Mouse (Mus musculus) ES-E14 (cell line): ENCODE results near the gene Nkx2-5. TPM values are rescaled to one million over a fixed set of nuclear protein-coding genes. Genes with fewer than 3 reads are reported as not detected.

Experiments
- DNase-seq: peaks from one replicate; pipeline ENCODE4 v3.0.0-alpha.2; 2013; ENCODE audit warnings: low read depth, low spot score
- H3K27ac ChIP-seq: 2 replicates; pipeline ENCODE4 v1.5.1; 2012; ENCODE audit warnings: low read depth, mild to moderate bottlenecking, low read length, moderate library complexity, mixed read lengths; ENCODE audit not compliant: poor library complexity, insufficient read depth, severe bottlenecking
- H3K36me3 ChIP-seq: 2 replicates; pipeline ENCODE4 v1.6.1; 2012; ENCODE audit warnings: mild to moderate bottlenecking, low read length, moderate library complexity, mixed read lengths; ENCODE audit not compliant: control insufficient read depth, poor library complexity, insufficient read depth, severe bottlenecking
- H3K4me1 ChIP-seq, 2 experiments: fragments of 150-350 bp in 1 of 2; sonication (generic) in 1 of 2; 2 replicates each; pipeline ENCODE4 v1.6.1; 2012; ENCODE audit warnings: low read length in 2 of 2, mild to moderate bottlenecking in 1 of 2, mixed read lengths in 1 of 2; ENCODE audit not compliant: control insufficient read depth in 2 of 2, insufficient read depth in 2 of 2, poor library complexity in 1 of 2
- H3K4me3 ChIP-seq, 2 experiments: fragments of 150-350 bp in 1 of 2; sonication (generic) in 1 of 2; 2 replicates each; pipeline ENCODE4 v1.5.1; 2012; ENCODE audit warnings: low read length in 2 of 2, low read depth in 1 of 2, mild to moderate bottlenecking in 1 of 2, mixed read lengths in 1 of 2; ENCODE audit not compliant: insufficient read depth in 1 of 2, poor library complexity in 1 of 2, severe bottlenecking in 1 of 2
- H3K9ac ChIP-seq: 2 replicates; pipeline ENCODE4 v1.6.1; 2012; ENCODE audit warnings: low read depth, mild to moderate bottlenecking, low read length, mixed read lengths; ENCODE audit not compliant: poor library complexity, insufficient read depth, severe bottlenecking
- H3K9me3 ChIP-seq: fragments of 150-350 bp; sonication (generic); 2 replicates; pipeline ENCODE4 v1.6.1; 2012; ENCODE audit warnings: low read depth, mild to moderate bottlenecking, low read length; ENCODE audit not compliant: control insufficient read depth, insufficient read depth
- CHD2 ChIP-seq: IDR thresholded peaks from 2 replicates; pipeline ENCODE4 v1.6.1; 2014; ENCODE audit warnings: mild to moderate bottlenecking, low read depth, low read length, inconsistent platforms
- HCFC1 ChIP-seq: IDR thresholded peaks from 2 replicates; pipeline ENCODE4 v1.6.1; 2012; ENCODE audit warnings: low read length, inconsistent platforms, borderline replicate concordance; ENCODE audit not compliant: insufficient read depth
- MAFK ChIP-seq: IDR thresholded peaks from 2 replicates; pipeline ENCODE4 v1.6.1; 2014; ENCODE audit warnings: mild to moderate bottlenecking, low read depth, low read length, inconsistent platforms; ENCODE audit not compliant: insufficient read depth
- ZC3H11A ChIP-seq: IDR thresholded peaks from 2 replicates; pipeline ENCODE4 v1.6.1; 2012; ENCODE audit warnings: low read depth, mild to moderate bottlenecking, inconsistent platforms, low read length, borderline replicate concordance
- ZNF384 ChIP-seq: IDR thresholded peaks from 2 replicates; pipeline ENCODE4 v1.6.1; 2012; ENCODE audit warnings: low read depth, low read length, inconsistent platforms
- in situ Hi-C, 2 experiments: fragments of 600-800 bp; cut with MboI; formaldehyde crosslinking; loops; one replicate each; pipeline ENCODE4 v1.15.1; 2025; ENCODE audit warnings: low sequenced_read_pairs in 2 of 2, inconsistent platforms in 1 of 2; ENCODE audit not compliant: unreplicated experiment in 2 of 2
- total RNA-seq: library from RNA; depleted of rRNA; stranded (reverse); fragments of 300-350 nt; gene quantifications from 2 replicates; pipeline ENCODE4 v1.2.3, GENCODE M21; 2012

Nkx2-5 gene
- total RNA-seq, 1 experiment = 3.0 TPM

DNA sequence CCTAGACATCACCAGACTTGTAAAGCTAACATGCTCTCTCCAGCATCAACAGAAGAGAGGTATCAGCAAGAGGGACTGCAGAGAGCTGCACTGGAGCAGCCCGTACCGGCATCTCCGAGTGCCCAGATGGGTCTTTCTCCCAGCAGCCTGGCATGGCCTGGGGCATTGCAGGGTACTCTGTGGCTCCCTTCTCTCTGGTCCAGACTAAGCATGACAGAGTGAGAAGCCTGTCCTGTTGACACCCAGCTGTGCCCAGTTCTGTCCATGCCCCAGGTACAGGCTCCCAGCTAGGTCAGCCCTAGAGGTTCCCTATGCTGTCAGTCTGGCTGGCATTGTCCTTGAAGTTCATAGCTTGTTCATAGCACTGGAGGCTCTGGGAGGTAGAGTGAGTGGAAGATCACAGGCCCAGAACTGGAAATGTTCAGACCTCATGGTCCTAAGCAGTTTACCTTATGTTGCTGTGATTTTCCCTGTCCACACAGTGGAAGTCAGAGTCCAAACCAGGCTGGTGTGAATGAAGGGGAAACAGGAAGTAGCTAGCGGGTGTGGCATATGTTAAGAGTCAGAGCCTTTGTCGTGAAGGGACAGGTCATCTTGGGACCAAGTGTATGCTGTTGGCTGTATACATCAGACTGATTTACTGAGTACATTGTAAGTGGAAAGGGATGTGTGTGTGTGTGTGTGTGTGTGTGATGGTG, 51.6 kb downstream of the Nkx2-5 start:
- H3K9me3 ChIP-seq = no peaks in the 10 kb centered on the region
- no peak overlapping the region for H3K27ac ChIP-seq
- H3K4me1 ChIP-seq = 0 out of 4 replicates have a peak, but pooled peaks cover 0 to 3% of the 10 kb centered on the region in 2 experiments
- no peak for TF ChIP-seq HCFC1
- in situ Hi-C loops = loop anchor here in 1 of 2 experiments (10.0 kb wide), 1 partner anchor 92 kb away; no protein-coding TSS in a partner anchor
- no peak for DNase-seq
- no peak overlapping the region for H3K9ac ChIP-seq
- H3K4me3 ChIP-seq = no peak overlapping the region
- H3K36me3 ChIP-seq = peaks cover 25% of the 10 kb centered on the region; the same call in 1 of the 2 replicates

DNA sequence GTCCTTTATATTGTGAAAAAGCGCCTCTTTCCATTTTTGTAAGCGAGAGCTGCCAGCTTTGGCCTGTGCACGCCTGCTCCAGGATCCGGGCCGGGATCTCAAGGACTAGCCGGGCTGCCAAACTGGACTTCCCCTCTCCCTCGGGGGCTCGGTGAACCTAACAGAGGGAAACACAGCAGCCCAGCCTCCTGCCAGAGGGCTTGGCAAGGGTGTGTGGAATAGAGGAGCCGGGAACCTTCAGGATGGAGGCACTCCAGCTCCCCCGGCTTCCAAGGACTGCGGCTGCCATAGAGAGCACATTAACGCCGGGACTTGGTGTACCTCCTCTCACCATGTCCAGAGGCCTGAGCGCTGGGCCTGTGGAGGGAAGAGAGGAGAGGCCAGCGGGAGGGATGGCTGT, 52.7 kb downstream of the Nkx2-5 start:
- Histone ChIP-seq H3K9ac (no peak overlapping the region), H3K27ac (no peak overlapping the region), H3K9me3 (no peaks in the 10 kb centered on the region), H3K36me3 (peaks cover 27% of the 10 kb centered on the region; the same call in 1 of the 2 replicates), H3K4me3 (no peak overlapping the region), H3K4me1 (0 out of 4 replicates have a peak, but pooled peaks cover 0 to 3% of the 10 kb centered on the region in 2 experiments)
- in situ Hi-C loops = loop anchor here in 1 of 2 experiments (10.0 kb wide), 1 partner anchor 93 kb away; no protein-coding TSS in a partner anchor
- DNase-seq = no peak
- TF ChIP-seq MAFK (no peak), ZNF384 (no peak), ZC3H11A (no peak), CHD2 (no peak), HCFC1 (no peak)

DNA sequence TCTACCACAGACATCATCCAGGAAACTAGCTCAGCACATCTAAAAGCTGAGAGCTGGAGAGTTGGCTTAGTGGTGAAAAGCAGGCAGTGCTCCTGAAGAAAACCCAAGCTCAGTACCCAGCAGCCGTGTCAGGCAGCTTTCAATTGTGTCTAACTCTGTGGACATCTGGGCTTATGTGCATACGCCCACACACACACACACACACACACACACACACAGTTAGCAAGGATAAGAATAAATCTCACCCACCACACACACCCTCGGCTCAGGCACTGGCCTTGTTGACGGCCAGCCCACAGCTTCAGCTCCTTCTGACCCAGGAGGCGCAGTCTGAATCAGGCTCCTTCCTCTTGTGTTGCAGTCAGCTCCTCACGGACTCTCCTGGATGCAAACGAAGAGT, 53.2 kb downstream of the Nkx2-5 start:
- peaks cover 30% of the 10 kb centered on the region; the same call in 1 of the 2 replicates for H3K36me3 ChIP-seq
- H3K4me1 ChIP-seq = 0 out of 4 replicates have a peak, but pooled peaks cover 0 to 3% of the 10 kb centered on the region in 2 experiments
- in situ Hi-C loops = loop anchor here in 1 of 2 experiments (10.0 kb wide), 1 partner anchor 93 kb away; no protein-coding TSS in a partner anchor
- no peak for DNase-seq
- TF ChIP-seq ZNF384 = no peak
- no peak for TF ChIP-seq MAFK
- TF ChIP-seq ZC3H11A = no peak
- no peak for TF ChIP-seq HCFC1
- TF ChIP-seq CHD2 = no peak
- H3K9ac ChIP-seq = no peak overlapping the region
- H3K27ac ChIP-seq = no peak overlapping the region
- no peaks in the 10 kb centered on the region for H3K9me3 ChIP-seq
- H3K4me3 ChIP-seq = no peak overlapping the region

DNA sequence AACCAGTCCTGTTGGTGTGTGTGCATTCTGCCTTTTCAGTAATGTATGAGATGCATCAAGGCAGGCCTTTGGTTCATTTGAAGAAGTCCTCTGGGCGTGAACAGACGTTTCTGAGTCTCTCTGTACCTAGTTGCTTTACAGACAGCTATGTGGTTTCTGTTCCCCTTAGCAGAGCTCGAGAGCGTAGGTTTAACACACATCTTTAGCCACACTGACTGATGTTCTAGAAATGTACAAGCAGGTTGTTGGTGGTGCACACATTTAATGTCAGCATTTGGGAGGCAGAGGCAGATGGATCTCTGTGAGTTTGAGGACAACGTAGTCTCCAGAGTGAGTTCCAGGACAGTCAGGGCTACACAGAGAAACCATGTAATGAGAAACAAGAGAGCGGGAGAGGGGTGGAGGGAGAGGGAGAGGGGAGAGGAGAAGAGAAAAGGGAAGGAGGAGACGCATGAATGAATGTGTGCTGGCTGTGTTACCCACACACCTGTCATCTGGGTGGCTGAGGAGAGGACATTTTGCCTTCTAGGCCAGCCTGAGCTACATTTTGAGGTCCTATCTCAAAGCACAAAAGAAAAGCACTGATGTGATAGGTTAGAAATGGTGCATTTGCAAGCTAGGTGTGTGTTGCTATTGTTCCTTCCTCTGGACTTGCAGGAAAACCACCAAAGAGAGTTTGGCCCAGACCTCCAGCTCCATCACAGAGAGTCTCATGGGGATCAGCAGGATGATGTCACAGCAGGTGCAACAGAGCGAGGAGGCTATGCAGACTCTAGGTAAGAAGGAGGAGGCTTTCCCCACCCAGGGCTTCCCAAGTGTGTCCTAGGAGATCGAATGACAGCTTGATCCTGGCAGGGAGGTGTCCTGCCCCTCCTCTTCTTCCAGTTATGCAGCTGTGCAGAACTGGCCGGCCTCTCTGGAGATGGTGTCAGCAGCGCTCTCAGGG, 54.3 kb downstream of the Nkx2-5 start:
- in situ Hi-C loops = loop anchor here in 1 of 2 experiments (10.0 kb wide), 1 partner anchor 94 kb away; no protein-coding TSS in a partner anchor
- Histone ChIP-seq H3K9me3 (no peaks in the 10 kb centered on the region), H3K27ac (no peak overlapping the region), H3K4me3 (no peak overlapping the region), H3K4me1 (0 out of 4 replicates have a peak, but pooled peaks cover 0 to 3% of the 10 kb centered on the region in 2 experiments), H3K9ac (no peak overlapping the region), H3K36me3 (peaks cover 31% of the 10 kb centered on the region; the same call in 1 of the 2 replicates)
- no peak for TF ChIP-seq CHD2
- no peak for TF ChIP-seq MAFK
- no peak for TF ChIP-seq ZNF384
- no peak for TF ChIP-seq HCFC1
- no peak for TF ChIP-seq ZC3H11A
- DNase-seq = no peak
